Mouse (Mus musculus) limb, embryonic 11.5 days (tissue): ENCODE measurements around the gene Slc17a8. TPM values are rescaled to one million over a fixed set of nuclear protein-coding genes. Genes with fewer than 3 reads are reported as not detected.

Experiments
- ATAC-seq: fragments of 200-750 bp; cut with Nextera tagmentation; 2 replicates; pipeline ENCODE4 v1.8.0; 2017; ENCODE audit warnings: low read depth; ENCODE audit not compliant: insufficient number of reproducible peaks, low FRiP score, low TSS enrichment
- DNase-seq: peaks from one replicate; pipeline ENCODE4 v3.0.0-alpha.2; 2015; ENCODE audit warnings: low spot score
- H3K27ac ChIP-seq: fragments of 300-500 bp; sonication (generic); replicated peaks from 2 replicates; pipeline ENCODE4 v1.5.1; 2014; ENCODE audit warnings: low read depth, mild to moderate bottlenecking, low read length
- H3K27me3 ChIP-seq: fragments of 300-500 bp; sonication (generic); 2 replicates; pipeline ENCODE4 v1.6.1; 2014; ENCODE audit warnings: mild to moderate bottlenecking, low read length, mixed read lengths; ENCODE audit not compliant: control insufficient read depth, insufficient read depth
- H3K36me3 ChIP-seq: fragments of 300-500 bp; sonication (generic); 2 replicates; pipeline ENCODE4 v1.6.1; 2014; ENCODE audit warnings: mild to moderate bottlenecking, low read length, moderate library complexity, mixed read lengths; ENCODE audit not compliant: control insufficient read depth, insufficient read depth
- H3K4me1 ChIP-seq: fragments of 300-500 bp; sonication (generic); 2 replicates; pipeline ENCODE4 v1.6.1; 2014; ENCODE audit warnings: low read length, mixed read lengths; ENCODE audit not compliant: control insufficient read depth, insufficient read depth
- H3K4me2 ChIP-seq: fragments of 300-500 bp; sonication (generic); 2 replicates; pipeline ENCODE4 v1.6.1; 2014; ENCODE audit warnings: low read depth, mild to moderate bottlenecking, moderate library complexity; ENCODE audit not compliant: severe bottlenecking
- H3K4me3 ChIP-seq: fragments of 300-500 bp; sonication (generic); 2 replicates; pipeline ENCODE4 v1.5.1; 2014; ENCODE audit warnings: low read depth, low read length
- H3K9ac ChIP-seq: fragments of 300-500 bp; sonication (generic); 2 replicates; pipeline ENCODE4 v1.6.1; 2014; ENCODE audit warnings: mild to moderate bottlenecking, low read length
- H3K9me3 ChIP-seq: fragments of 300-500 bp; sonication (generic); 2 replicates; pipeline ENCODE4 v1.6.1; 2016; ENCODE audit warnings: low read length; ENCODE audit not compliant: control insufficient read depth
- WGBS: fragments of 180-500 bp; shearing (Covaris S2); extraction: QIAGEN DNeasy Blood & Tissue Kit; methylation state at CpG from one replicate; pipeline ENCODE4 v1.1.7; 2014; 5-methylcytosine and 5-hydroxymethylcytosine counted together
- polyA plus RNA-seq: library from polyadenylated mRNA; unstranded; fragments of >200 nt; fragmentation: Nextera tagmentation; extraction: Ambion mirVana; gene quantifications from 2 replicates; pipeline ENCODE4 v1.2.1, GENCODE M21; 2014

Slc17a8 gene
- polyA plus RNA-seq, 1 experiment from 2014 or later = not detected

- DNase-seq = no peak
- no peak overlapping the region for H3K27ac ChIP-seq
- no peak overlapping the region for H3K9ac ChIP-seq
Observed at GRCm38 (mm10) chr10:89599311-89599710, 21.7 kb downstream of the Slc17a8 start.

GRCm38 (mm10) chr10:89597275-89597674 lies 23.8 kb downstream of the Slc17a8 start:
- 82% methylated on average over 4 of the region's 4 CpGs for WGBS
- no peaks in the 10 kb centered on the region for H3K4me1 ChIP-seq
- H3K36me3 ChIP-seq = no peaks in the 10 kb centered on the region
- H3K9ac ChIP-seq = no peak overlapping the region
- ATAC-seq (no peak), DNase-seq (no peak)
- H3K9me3 ChIP-seq = no peaks in the 10 kb centered on the region
- H3K4me3 ChIP-seq = no peak overlapping the region
- H3K27me3 ChIP-seq = no peaks in the 10 kb centered on the region
- no peak overlapping the region for H3K4me2 ChIP-seq
- no peak overlapping the region for H3K27ac ChIP-seq

More at GRCm38 (mm10) chr10:89599311-89599710, 21.7 kb downstream of the Slc17a8 start:
- Histone ChIP-seq H3K4me3 (no peak overlapping the region), H3K4me2 (no peak overlapping the region), H3K27me3 (no peaks in the 10 kb centered on the region), H3K9me3 (no peaks in the 10 kb centered on the region), H3K4me1 (no peaks in the 10 kb centered on the region), H3K36me3 (no peaks in the 10 kb centered on the region)
- no peak for ATAC-seq
- 84% methylated on average over 5 of the region's 5 CpGs for WGBS

GRCm38 (mm10) chr10:89595935-89596334 lies 25.1 kb downstream of the Slc17a8 start:
- Histone ChIP-seq H3K9me3 (no peaks in the 10 kb centered on the region), H3K27ac (no peak overlapping the region), H3K4me3 (no peak overlapping the region), H3K36me3 (no peaks in the 10 kb centered on the region), H3K9ac (no peak overlapping the region), H3K4me1 (no peaks in the 10 kb centered on the region), H3K4me2 (no peak overlapping the region), H3K27me3 (no peaks in the 10 kb centered on the region)
- 79% methylated on average over 5 of the region's 5 CpGs for WGBS
- no peak for ATAC-seq
- DNase-seq = no peak

- no peak for ATAC-seq
- WGBS = 67% methylated on average over 1 of the region's 1 CpGs
- no peaks in the 10 kb centered on the region for H3K27me3 ChIP-seq
Observed at GRCm38 (mm10) chr10:89595514-89595913, 25.5 kb downstream of the Slc17a8 start.

GRCm38 (mm10) chr10:89594309-89594708 lies 26.7 kb downstream of the Slc17a8 start:
- WGBS = 82% methylated on average over 4 of the region's 4 CpGs
- no peak overlapping the region for H3K9ac ChIP-seq

More at GRCm38 (mm10) chr10:89595514-89595913, 25.5 kb downstream of the Slc17a8 start:
- Histone ChIP-seq H3K9ac (no peak overlapping the region), H3K4me1 (no peaks in the 10 kb centered on the region), H3K36me3 (no peaks in the 10 kb centered on the region), H3K4me2 (no peak overlapping the region), H3K27ac (no peak overlapping the region), H3K9me3 (no peaks in the 10 kb centered on the region), H3K4me3 (no peak overlapping the region)
- DNase-seq = no peak

GRCm38 (mm10) chr10:89592797-89593196 lies 28.3 kb downstream of the Slc17a8 start:
- no peak for DNase-seq
- no peak overlapping the region for H3K4me3 ChIP-seq
- H3K4me1 ChIP-seq = no peaks in the 10 kb centered on the region
- H3K9me3 ChIP-seq = no peaks in the 10 kb centered on the region
- no peaks in the 10 kb centered on the region for H3K27me3 ChIP-seq
- no peak for ATAC-seq
- no peak overlapping the region for H3K9ac ChIP-seq
- no peak overlapping the region for H3K4me2 ChIP-seq
- H3K36me3 ChIP-seq = no peaks in the 10 kb centered on the region
- 72% methylated on average over 4 of the region's 4 CpGs for WGBS
- no peak overlapping the region for H3K27ac ChIP-seq

More at GRCm38 (mm10) chr10:89594309-89594708, 26.7 kb downstream of the Slc17a8 start:
- no peak for ATAC-seq
- H3K27me3 ChIP-seq = no peaks in the 10 kb centered on the region
- H3K4me3 ChIP-seq = no peak overlapping the region
- DNase-seq = no peak
- H3K4me2 ChIP-seq = no peak overlapping the region
- H3K36me3 ChIP-seq = no peaks in the 10 kb centered on the region
- no peaks in the 10 kb centered on the region for H3K9me3 ChIP-seq
- H3K4me1 ChIP-seq = no peaks in the 10 kb centered on the region
- no peak overlapping the region for H3K27ac ChIP-seq

GRCm38 (mm10) chr10:89589877-89590276 lies 31.2 kb downstream of the Slc17a8 start:
- Histone ChIP-seq H3K4me1 (no peaks in the 10 kb centered on the region), H3K27ac (no peak overlapping the region), H3K27me3 (no peaks in the 10 kb centered on the region), H3K4me3 (no peak overlapping the region), H3K9me3 (no peaks in the 10 kb centered on the region), H3K4me2 (no peak overlapping the region), H3K9ac (no peak overlapping the region), H3K36me3 (no peaks in the 10 kb centered on the region)
- ATAC-seq (no peak), DNase-seq (no peak)
- WGBS = 100% methylated on average over 1 of the region's 1 CpGs

GRCm38 (mm10) chr10:89588708-89589107 lies 32.3 kb downstream of the Slc17a8 start:
- Histone ChIP-seq H3K27ac (no peak overlapping the region), H3K9me3 (no peaks in the 10 kb centered on the region), H3K9ac (no peak overlapping the region), H3K36me3 (no peaks in the 10 kb centered on the region), H3K27me3 (no peaks in the 10 kb centered on the region), H3K4me2 (no peak overlapping the region), H3K4me1 (no peaks in the 10 kb centered on the region), H3K4me3 (no peak overlapping the region)
- 97% methylated on average over 1 of the region's 1 CpGs for WGBS
- DNase-seq (no peak), ATAC-seq (no peak)

- 94% methylated on average over 4 of the region's 4 CpGs for WGBS
- no peak overlapping the region for H3K9ac ChIP-seq
- H3K4me2 ChIP-seq = no peak overlapping the region
- DNase-seq (no peak), ATAC-seq (no peak)
- no peaks in the 10 kb centered on the region for H3K36me3 ChIP-seq
- H3K9me3 ChIP-seq = no peaks in the 10 kb centered on the region
- no peak overlapping the region for H3K27ac ChIP-seq
- no peaks in the 10 kb centered on the region for H3K4me1 ChIP-seq
- no peak overlapping the region for H3K4me3 ChIP-seq
- no peaks in the 10 kb centered on the region for H3K27me3 ChIP-seq
Observed at GRCm38 (mm10) chr10:89584709-89585108, 36.3 kb downstream of the Slc17a8 start.
